Mouse (Mus musculus): ENCODE results near the gene Tefm. TPM values are rescaled to one million over a fixed set of nuclear protein-coding genes. Genes with fewer than 3 reads are reported as not detected.
A peak's percentile ranks its signal among the peaks of the same experiment; 100 is the strongest.

Gene Tefm
- polyA plus RNA-seq, 1 experiment from 2014 or later: 30.4 TPM

DNA sequence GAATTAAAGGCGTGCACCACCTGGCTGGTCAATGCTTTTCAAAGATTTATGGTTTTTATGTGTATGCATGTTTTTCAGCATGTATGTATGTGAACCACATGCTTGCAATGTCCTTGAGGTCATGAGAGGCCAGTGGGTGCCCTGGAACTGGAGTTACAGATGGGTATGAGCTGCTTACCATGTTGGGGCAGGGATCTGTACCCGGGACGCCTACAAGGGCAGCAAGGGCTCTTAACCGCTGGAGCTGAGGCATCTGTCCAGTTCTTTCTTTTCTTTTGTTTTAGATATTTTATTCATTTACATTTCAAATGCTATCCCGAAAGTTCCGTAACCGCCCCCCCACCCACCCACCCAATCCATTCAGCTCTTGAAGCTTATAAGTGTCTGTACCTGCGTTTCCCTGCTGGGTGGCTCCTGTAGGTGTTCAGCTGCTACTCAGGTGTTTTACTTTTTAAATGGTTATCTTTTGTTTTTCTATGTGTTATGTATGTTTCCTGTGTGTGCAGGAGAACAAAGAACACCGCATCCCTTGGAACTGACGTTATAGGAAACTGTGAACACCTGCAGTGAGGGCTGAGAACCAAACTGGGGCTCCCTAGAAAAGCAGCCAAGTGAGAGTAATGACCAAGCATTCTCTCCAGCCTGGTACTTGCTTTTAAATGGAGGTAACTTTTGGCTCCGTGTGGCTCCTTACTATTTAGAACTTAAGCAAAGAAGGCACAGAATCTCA, 5.9 kb downstream of the Tefm start:
- H3K27me3 ChIP-seq: no peaks in the 10 kb centered on the region
- H3K27ac ChIP-seq: no peak overlapping the region
- no peak overlapping the region for H3K4me2 ChIP-seq
- peaks cover 68% of the 10 kb centered on the region for H3K36me3 ChIP-seq (replicated peaks)
- peaks cover 6% of the 10 kb centered on the region for H3K4me1 ChIP-seq
- WGBS: 85% methylated on average over 11 of the region's 11 CpGs
- H3K4me3 ChIP-seq (replicated peaks): no peak overlapping the region
- no peak for ATAC-seq (ENCODE audit: low FRiP score)
- no peak overlapping the region for H3K9ac ChIP-seq
- H3K9me3 ChIP-seq: no peaks in the 10 kb centered on the region

DNA sequence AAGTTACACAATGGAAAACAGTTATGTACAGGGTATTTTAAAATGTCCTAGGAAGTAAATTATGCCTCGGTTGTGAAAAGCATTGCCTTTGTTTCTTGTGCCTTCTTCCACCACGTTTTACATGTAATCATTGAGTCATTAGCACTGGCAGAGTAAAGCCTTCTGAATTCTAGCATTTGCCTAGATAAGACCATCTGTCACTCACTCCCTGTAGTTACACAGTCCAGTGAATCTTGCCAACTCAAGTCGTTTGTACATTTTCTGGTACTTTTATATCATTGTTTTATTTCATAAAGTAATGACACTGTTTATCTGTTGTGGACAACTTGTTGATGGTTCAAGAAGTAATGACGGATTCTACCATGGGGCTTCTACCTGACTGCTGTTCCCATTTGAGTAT, 7.2 kb downstream of the Tefm start:
- no peak overlapping the region for H3K4me3 ChIP-seq (replicated peaks)
- no peak overlapping the region for H3K27ac ChIP-seq
- WGBS: 77% methylated on average over 4 of the region's 4 CpGs
- no peak for ATAC-seq (ENCODE audit: low FRiP score)
- H3K4me1 ChIP-seq: no peaks in the 10 kb centered on the region
- peaks cover 69% of the 10 kb centered on the region for H3K36me3 ChIP-seq (replicated peaks)
- no peak overlapping the region for H3K4me2 ChIP-seq
- no peak overlapping the region for H3K9ac ChIP-seq
- no peaks in the 10 kb centered on the region for H3K27me3 ChIP-seq
- H3K9me3 ChIP-seq: no peaks in the 10 kb centered on the region

DNA sequence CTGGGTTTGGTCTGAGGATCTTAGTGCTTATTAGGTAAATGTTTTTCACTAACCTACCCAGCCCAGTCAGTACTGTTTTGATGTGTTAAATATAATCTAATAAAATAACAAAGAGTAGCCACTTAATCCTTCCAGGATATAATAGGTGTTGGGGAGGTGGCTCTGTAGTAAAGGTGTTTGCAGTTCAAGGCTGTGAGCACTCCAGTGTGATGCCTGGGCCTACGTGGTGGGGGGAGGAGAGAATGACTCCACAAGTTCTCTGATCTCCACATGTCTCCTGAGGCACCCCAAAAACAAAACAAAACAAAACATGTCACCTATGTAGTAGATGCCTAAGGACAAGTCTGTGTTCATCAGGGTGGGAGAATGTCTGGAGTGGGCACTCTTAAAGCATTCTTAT, 9.9 kb downstream of the Tefm start:
- Histone ChIP-seq H3K36me3 (replicated peaks) (peaks cover 63% of the 10 kb centered on the region), H3K9me3 (no peaks in the 10 kb centered on the region)

DNA sequence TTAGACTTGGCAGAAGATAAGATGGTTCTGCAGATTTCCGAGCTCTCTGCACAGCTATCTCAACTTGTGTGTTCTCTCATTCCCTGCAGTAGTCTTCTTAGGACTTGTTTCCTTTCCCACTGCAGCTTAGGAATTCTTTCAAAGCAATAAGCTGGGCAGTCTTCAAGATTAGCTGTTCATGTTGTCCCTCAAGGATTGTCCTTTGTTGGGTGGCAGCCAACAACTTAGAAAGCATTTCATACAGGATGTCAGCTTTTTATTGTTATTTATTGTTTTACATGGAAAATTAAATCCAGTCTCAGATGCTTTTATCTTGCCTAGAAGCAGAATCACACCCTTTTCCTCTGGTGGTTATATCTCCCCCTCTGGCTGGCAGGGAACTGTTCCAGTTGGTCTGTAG, 25.6 kb downstream of the Tefm start:
- H3K4me1 ChIP-seq: no peaks in the 10 kb centered on the region
- H3K4me3 ChIP-seq (replicated peaks): no peak overlapping the region
- no peak overlapping the region for H3K9ac ChIP-seq
- WGBS: 91% methylated on average over 1 of the region's 1 CpGs
- no peaks in the 10 kb centered on the region for H3K9me3 ChIP-seq
- peaks cover 76% of the 10 kb centered on the region for H3K36me3 ChIP-seq (replicated peaks)
- no peak overlapping the region for H3K4me2 ChIP-seq
- no peak for ATAC-seq (ENCODE audit: low FRiP score)
- H3K27ac ChIP-seq: no peak overlapping the region
- no peaks in the 10 kb centered on the region for H3K27me3 ChIP-seq

More for the DNA sequence above, 9.9 kb downstream of the Tefm start:
- Histone ChIP-seq H3K27ac (no peak overlapping the region), H3K4me1 (no peaks in the 10 kb centered on the region), H3K9ac (no peak overlapping the region), H3K4me2 (no peak overlapping the region), H3K27me3 (no peaks in the 10 kb centered on the region), H3K4me3 (replicated peaks) (no peak overlapping the region)
- WGBS: 90% methylated on average over 1 of the region's 1 CpGs
- ATAC-seq (ENCODE audit: low FRiP score): no peak

DNA sequence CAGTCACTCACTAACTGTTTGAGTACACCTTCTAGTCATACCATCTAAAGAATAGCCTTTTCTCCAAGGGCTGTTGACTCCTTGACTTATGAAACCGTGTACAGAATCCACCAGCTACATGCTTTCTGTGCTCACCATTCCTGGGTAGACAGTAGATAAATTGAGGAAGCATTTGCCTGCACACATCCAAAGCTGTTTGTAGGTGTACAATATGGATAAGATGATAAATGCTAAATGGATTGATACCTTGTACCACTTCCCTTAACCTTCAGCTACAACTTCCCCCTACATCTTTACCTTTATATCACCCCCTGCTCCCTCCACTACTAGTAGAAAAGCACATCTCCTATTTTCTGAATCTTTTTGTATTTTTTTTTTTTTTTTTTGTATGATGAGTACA, 37.6 kb downstream of the Tefm start:
- H3K27ac ChIP-seq: no peak overlapping the region
- no peaks in the 10 kb centered on the region for H3K9me3 ChIP-seq
- WGBS: 94% methylated on average over 1 of the region's 1 CpGs
- H3K9ac ChIP-seq: no peak overlapping the region
- H3K4me1 ChIP-seq: no peaks in the 10 kb centered on the region
- H3K27me3 ChIP-seq: no peaks in the 10 kb centered on the region
- H3K4me3 ChIP-seq (replicated peaks): no peak overlapping the region
- ATAC-seq (ENCODE audit: low FRiP score): no peak
- no peak overlapping the region for H3K4me2 ChIP-seq
- peaks cover 63% of the 10 kb centered on the region for H3K36me3 ChIP-seq (replicated peaks)

DNA sequence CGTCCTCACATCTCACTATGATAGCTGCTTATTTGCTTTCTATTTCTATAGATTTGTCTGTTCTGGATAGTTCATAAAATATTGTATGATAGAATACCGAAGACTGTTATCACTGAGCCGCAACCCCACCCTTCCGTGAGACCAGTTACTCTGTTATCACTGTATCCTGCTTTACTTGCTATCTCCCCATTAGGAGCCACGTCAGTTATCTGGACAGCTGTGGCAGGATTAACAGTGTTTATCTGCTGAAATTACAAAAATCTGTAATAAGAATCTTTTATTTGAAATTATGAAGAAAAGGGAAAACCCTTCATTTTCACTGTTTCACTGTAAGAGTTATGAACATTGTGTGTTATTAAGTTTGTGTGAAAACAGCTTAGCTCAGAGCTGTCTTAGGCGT, 40.7 kb downstream of the Tefm start:
- Histone ChIP-seq H3K27ac (no peak overlapping the region), H3K36me3 (replicated peaks) (peaks cover 58% of the 10 kb centered on the region), H3K27me3 (no peaks in the 10 kb centered on the region), H3K9ac (no peak overlapping the region), H3K4me2 (no peak overlapping the region), H3K9me3 (no peaks in the 10 kb centered on the region), H3K4me1 (no peaks in the 10 kb centered on the region), H3K4me3 (replicated peaks) (no peak overlapping the region)
- 88% methylated on average over 6 of the region's 6 CpGs for WGBS
- ATAC-seq (ENCODE audit: low FRiP score): no peak

DNA sequence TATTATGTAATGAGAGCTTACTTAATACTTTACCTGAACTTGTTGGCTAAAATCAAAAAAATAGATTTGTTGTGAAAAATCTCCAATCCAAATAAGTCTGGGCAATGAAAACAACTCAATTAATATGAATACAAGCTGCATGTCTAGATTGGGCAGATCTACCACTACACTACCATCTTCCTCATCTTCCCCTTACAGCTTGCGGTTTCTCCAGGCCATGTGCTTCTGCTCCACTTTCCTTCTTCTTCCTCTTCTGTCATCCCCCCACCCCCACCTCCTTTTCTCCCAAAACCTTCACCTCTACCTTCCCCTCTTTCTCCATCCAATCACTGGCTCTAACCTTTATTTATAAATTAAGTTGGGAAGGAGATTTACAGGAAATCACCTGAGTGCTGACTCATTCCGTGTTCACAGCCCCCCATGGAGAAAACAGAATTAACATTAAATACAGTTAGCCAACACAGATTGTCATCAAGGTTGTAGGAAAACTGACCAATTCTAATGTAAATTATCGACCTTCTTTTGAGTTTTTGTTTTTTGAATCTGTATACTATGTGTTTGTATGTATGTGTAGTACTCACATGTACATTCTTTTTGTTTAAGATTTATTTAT, 43.4 kb downstream of the Tefm start:
- no peak overlapping the region for H3K27ac ChIP-seq
- no peaks in the 10 kb centered on the region for H3K27me3 ChIP-seq
- no peak for ATAC-seq (ENCODE audit: low FRiP score)
- no peaks in the 10 kb centered on the region for H3K4me1 ChIP-seq
- 95% methylated on average over 3 of the region's 3 CpGs for WGBS
- H3K4me2 ChIP-seq: no peak overlapping the region
- H3K36me3 ChIP-seq (replicated peaks): peaks cover 62% of the 10 kb centered on the region
- H3K4me3 ChIP-seq (replicated peaks): no peak overlapping the region
- H3K9ac ChIP-seq: no peak overlapping the region
- no peaks in the 10 kb centered on the region for H3K9me3 ChIP-seq

DNA sequence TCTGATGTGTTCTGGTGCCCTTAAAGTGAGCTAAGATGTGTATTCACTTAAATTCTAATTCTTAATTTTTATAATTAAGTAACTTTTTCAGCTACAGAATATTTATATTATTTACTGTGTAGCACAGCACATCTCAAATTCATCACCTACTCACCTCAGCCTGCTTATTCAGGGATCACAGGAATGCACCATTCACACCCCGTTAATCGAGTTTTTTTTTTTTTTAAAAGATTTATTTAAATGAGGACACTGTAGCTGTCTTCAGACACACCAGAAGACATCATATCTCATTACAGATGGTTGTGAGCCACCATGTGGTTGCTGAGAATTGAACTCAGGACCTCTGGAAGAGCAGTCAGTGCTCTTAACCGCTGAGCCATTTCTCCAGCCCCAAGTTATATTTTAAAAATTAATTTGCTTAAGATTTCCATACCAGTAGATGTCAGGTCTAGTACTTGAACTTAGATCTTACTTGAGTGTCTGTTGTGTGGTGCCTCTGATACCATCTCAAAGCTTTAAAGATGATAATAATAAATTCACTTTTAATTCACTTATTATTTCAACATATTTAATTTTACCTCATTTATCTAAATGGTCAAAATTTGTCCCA, 51.3 kb downstream of the Tefm start:
- Histone ChIP-seq H3K27me3 (no peaks in the 10 kb centered on the region), H3K4me2 (peak overlapping the region; percentile 82), H3K4me1 (peaks cover 17% of the 10 kb centered on the region), H3K9me3 (no peaks in the 10 kb centered on the region), H3K4me3 (replicated peaks) (peak overlapping the region; percentile 99), H3K36me3 (replicated peaks) (peaks cover 14% of the 10 kb centered on the region), H3K9ac (peak overlapping the region; percentile 98), H3K27ac (no peak overlapping the region)
- no peak for ATAC-seq (ENCODE audit: low FRiP score)
- 53% methylated on average over 3 of the region's 3 CpGs for WGBS

DNA sequence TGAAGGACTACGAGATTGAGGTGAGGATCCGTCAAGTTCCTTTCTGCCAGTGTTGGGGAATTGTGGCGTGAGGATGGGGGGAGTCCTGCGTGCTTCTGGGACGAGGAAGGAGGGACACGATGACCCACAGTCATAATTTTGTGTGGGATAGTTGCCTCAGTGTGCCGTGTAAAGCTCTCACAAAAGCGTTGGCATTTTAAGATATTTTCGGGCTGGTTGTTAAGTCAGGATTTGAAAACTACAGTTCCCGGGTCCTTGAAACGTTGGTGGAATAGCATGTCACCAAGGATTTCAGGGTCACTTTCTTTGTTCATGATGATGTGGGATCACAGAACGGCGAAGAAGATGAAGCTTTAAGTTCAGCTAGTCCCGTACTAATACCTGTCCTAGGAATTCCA, 52.2 kb downstream of the Tefm start:
- H3K27me3 ChIP-seq: no peaks in the 10 kb centered on the region
- H3K36me3 ChIP-seq (replicated peaks): peaks cover 8% of the 10 kb centered on the region
- peak overlapping the region; percentile 82 for H3K4me2 ChIP-seq
- peak overlapping the region; percentile 99 for H3K4me3 ChIP-seq (replicated peaks)
- H3K4me1 ChIP-seq: peaks cover 17% of the 10 kb centered on the region
- ATAC-seq (ENCODE audit: low FRiP score): no peak
- under 1% methylated on average over 14 of the region's 14 CpGs for WGBS
- peak overlapping the region; percentile 82 for H3K27ac ChIP-seq
- no peaks in the 10 kb centered on the region for H3K9me3 ChIP-seq
- H3K9ac ChIP-seq: peak overlapping the region; percentile 98

DNA sequence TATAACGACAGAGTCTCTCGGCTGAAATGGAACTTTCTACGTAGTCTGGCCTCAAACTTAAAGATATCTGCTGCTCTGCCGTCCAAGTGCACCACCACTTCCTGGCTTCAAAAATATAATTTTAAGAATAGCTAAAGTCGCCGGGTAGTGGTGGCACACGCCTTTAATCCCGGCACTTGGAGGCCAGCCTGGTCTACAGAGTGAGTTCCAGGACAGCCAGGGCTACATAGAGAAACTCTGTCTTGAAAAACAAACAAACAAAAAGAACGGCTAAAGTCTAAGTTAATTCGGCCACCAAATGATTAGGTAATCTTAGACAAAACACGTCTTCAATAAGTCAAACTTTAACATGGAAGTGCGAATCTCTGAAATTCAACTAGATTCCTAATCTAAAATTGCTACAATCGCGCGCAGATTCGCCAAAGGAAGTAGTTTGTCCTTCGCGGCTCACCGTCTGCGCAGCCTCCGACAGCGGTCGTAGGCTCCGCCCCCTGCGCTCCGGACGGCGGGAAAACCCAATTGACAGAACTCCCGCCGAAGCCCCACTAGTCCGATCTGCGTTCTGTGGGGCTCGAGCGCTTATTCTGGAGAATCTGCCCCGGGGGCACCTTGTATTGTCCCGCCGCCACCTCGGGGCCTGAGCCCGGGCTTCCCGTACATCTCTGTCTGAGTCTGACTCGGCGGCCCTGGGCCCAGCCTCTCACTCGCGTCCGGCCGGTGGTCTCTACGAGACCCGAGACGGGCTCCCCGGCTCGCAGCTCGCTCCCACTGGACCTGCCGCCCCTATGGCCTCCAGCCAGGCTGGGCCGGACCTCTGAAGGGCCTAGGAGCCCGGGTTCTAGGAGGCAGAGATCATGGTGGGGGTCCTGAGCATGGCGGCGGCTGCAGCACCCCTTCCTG, 52.8 kb downstream of the Tefm start, which contains the start of gene Atad5:
TSS of gene Atad5 (plus strand) at position 484 of the 900 bp plus-strand sequence.
- Histone ChIP-seq H3K4me2 (peak within 1 kb of the TSS; percentile 82), H3K27me3 (no peaks in the 10 kb centered on the region), H3K9me3 (no peaks in the 10 kb centered on the region), H3K9ac (peak within 1 kb of the TSS; percentile 98), H3K4me1 (peaks cover 17% of the 10 kb centered on the region), H3K36me3 (replicated peaks) (peaks cover 1% of the 10 kb centered on the region), H3K4me3 (replicated peaks) (peak within 1 kb of the TSS; percentile 99), H3K27ac (peak within 1 kb of the TSS; percentile 82)
- 5% methylated on average over 57 of the region's 57 CpGs for WGBS
- ATAC-seq (ENCODE audit: low FRiP score): peak; percentile 82

DNA sequence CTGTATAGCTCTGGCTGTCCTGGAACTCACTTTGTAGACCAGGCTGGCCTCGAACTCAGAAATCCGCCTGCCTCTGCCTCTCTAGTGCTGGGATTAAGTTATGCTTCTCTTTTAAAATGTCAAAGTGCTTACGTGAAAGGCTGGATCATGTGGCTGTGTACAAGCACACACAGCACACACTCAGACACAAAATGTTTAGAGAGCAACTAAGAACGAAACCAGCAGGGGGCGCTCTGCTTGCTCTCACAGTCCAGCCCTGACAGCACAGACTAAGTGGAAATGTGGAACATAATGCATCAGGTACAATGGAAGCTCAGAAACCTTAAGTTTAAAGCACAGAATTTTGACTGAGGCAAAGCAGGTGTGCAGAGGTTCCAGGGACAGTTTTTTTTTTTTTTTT, 55.1 kb downstream of the Tefm start:
- no peak overlapping the region for H3K9ac ChIP-seq
- 0 out of 2 replicates have a peak, but pooled peaks cover 3% of the 10 kb centered on the region for H3K9me3 ChIP-seq
- peak; percentile 66; the same call in 1 of the 2 replicates for ATAC-seq (ENCODE audit: low FRiP score)
- no peak overlapping the region for H3K27ac ChIP-seq
- no peaks in the 10 kb centered on the region for H3K36me3 ChIP-seq (replicated peaks)
- no peak overlapping the region for H3K4me2 ChIP-seq
- H3K27me3 ChIP-seq: no peaks in the 10 kb centered on the region
- no peak overlapping the region for H3K4me3 ChIP-seq (replicated peaks)
- 9% methylated on average over 5 of the region's 5 CpGs for WGBS
- H3K4me1 ChIP-seq: peaks cover 12% of the 10 kb centered on the region
